Mouse (Mus musculus) left cerebral cortex, adult 6 months (tissue): ENCODE measurements around the gene Zfp672. TPM values are rescaled to one million over a fixed set of nuclear protein-coding genes. Genes with fewer than 3 reads are reported as not detected.

Source experiments
- long read RNA-seq, 2 experiments: library from polyadenylated mRNA; unstranded; transcript quantifications; one replicate each; pipeline ENCODE4 v2.0.0; 2019 to 2020
- polyA plus RNA-seq: library from polyadenylated mRNA; unstranded; fragments of <200 nt; fragmentation: Nextera tagmentation; gene quantifications from 2 replicates; pipeline ENCODE4 v1.2.3, GENCODE M21; 2021

Gene Zfp672
- polyA plus RNA-seq, result 34.9 and 35.5 TPM in 2 replicates
- long read RNA-seq, experiment 1, transcript Zfp672-202 (3 exons, 2,765 nt), result minor isoform, 11 of 140 reads
- long read RNA-seq, experiment 1, transcript Zfp672-203 (1 exons, 2,619 nt), result minor isoform, 7 of 140 reads
- long read RNA-seq, experiment 1, transcript Zfp672-209 (3 exons, 697 nt), result minor isoform, 15 of 140 reads
- long read RNA-seq, experiment 1, transcript Zfp672-201 (4 exons, 2,862 nt), result major isoform, 21 of 140 reads
- long read RNA-seq, experiment 1, partial matches to known transcripts, result 7 of 140 reads
- long read RNA-seq, experiment 1, other reads (novel, unspliced or antisense), result 75 of 140 reads
- long read RNA-seq, experiment 2, transcript Zfp672-206 (3 exons, 426 nt), result major isoform, 7 of 31 reads
- long read RNA-seq, experiment 2, partial matches to known transcripts, result 0 of 31 reads
- long read RNA-seq, experiment 2, other reads (novel, unspliced or antisense), result 12 of 31 reads

DNA sequence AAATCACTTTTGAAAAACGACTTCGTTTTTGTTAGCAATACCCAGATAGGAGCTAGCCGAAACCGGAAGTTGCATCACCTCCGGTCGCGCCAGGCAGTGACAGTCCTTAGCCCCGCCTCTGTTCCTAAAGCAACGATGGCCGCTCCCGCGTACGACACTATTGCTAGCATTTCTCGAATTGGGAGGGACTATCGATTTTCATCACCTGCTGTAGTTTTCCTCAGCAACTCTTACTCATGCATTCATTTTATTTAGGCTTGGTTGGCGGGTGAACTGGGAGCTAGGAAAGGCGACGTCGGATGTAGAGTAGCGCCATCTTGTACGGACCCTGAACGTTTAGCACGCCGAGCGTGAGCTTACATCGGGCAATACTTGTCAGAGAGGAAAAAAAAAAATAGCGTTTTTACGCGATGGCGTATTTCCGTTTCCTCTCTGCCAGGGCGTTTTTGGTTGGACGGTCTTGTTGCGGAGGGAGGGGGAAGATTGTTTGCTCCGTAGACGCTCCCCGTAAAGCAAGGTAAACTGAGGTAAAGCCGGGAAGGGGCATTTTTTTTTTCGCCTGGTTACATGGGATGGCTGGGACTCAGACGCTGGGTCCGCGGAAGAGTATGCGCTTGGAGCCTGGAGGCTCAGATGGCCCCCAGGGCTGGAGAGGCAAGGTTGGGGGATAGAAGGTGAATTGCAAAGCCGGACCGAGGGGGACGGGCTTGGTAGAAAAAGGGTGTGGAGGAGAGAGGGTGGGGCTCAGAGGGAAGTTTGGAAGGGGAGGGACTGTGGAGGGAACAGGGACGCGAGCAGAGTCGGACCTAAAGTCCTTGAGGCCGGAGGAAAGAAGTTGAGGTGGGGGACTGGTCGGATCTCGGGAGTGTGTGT, at the start of gene Zfp672, which contains the start of gene Sh3bp5l:
Zfp672 (minus strand) TSS at position 64 of the 873 bp plus-strand sequence.
Sh3bp5l (plus strand) TSS at position 449 of the 873 bp plus-strand sequence.

DNA sequence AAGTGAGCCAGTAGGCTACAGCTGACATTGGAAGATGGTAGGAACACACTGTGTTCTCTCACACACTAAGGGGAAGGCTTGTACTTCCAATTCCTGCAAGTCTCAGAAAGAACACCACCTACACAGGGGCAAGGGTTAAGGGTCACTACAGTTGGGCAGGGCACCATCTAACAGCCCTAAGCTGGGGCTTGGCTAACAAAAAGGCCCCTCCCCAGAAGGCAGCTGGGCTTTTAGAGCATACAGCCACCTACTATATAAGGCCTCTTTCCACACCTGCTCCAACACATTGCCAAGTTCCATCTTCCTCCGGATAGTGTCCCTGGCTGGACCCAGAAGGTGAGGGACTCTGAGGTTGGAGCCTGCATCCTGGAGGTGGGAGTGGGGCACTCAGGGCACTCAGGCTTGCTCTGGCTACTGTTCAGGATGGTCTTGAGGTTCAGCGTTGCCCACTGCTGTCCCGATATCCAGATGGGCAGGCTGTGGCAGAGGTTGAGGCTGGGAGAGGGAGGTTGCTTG, 48.7 kb upstream of the Zfp672 start, which contains the start of gene Lypd8:
Lypd8 (plus strand) TSS at position 281 of the 516 bp plus-strand sequence.

DNA sequence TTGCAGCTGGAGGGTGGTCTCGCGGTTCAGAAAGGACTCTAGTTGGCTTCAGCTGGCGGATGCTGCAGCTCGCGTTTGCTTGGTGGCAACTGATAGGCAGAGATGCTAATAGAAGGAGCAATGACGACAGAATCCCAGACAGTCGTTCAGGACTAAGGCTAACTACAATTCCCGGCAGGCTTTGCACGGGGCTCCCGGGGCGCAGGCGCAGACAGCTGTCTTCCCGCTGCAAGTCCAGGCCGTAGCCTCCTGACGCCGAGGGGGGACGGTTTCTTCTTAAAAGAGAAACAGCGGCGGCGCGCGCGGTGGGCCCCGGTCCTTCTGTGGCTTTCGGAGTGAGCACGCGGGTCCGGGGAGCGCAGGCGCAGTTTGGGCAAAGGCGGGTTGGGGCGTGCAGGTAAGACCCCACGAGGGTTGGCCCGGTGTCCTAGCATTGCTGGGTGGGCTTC, 23.3 kb downstream of the Zfp672 start, which contains the start of gene Zfp692:
Zfp692 (plus strand) TSS at position 210 of the 449 bp plus-strand sequence.

DNA sequence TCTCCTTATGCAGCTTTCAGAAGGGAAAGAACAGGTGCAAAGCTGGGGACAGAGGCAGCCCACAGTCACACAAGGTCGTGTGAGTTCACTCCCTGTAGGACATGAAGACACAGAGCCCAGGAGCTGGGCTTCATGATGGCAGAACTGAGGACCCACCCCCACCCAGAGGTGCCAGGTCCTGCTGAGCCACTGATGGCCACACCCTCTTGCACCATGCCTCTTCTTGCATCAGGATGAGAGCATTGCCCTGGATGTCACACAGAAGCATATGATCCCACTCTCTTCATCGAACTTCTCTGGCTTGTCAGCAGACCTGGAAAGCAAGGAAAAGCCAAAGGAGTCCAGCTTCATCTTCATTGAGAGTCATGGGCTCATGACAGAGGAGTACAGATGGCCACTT, 55.6 kb downstream of the Zfp672 start, which contains the start of gene 4930438A08Rik:
4930438A08Rik (plus strand) TSS at position 228 of the 400 bp plus-strand sequence.

Other genes with a start within 250 kb of the Zfp672 start
- not detected in 2 replicates for gene Gm12248, start 237.2 kb downstream of the Zfp672 start, polyA plus RNA-seq
- gene Cnot8, start 226.2 kb downstream of the Zfp672 start, polyA plus RNA-seq, result 58.3 and 62.3 TPM in 2 replicates
- gene Gemin5, start 161.8 kb downstream of the Zfp672 start, polyA plus RNA-seq, result 3.4 and 4.7 TPM in 2 replicates
- gene Mrpl22, start 158.7 kb downstream of the Zfp672 start, polyA plus RNA-seq, result 95.3 and 108 TPM in 2 replicates
- gene Igtp, start 130.8 kb downstream of the Zfp672 start, polyA plus RNA-seq, result 7.1 and 8.1 TPM in 2 replicates
- 1.2 and 1.6 TPM in 2 replicates for gene Irgm2, start 130.7 kb downstream of the Zfp672 start, polyA plus RNA-seq
- gene 4930438A08Rik, start 55.5 kb downstream of the Zfp672 start, polyA plus RNA-seq, result not detected in 2 replicates
- gene Zfp692, start 23.3 kb downstream of the Zfp672 start, polyA plus RNA-seq, result 7.0 and 7.2 TPM in 2 replicates
- 19.7 and 25.5 TPM in 2 replicates for gene Sh3bp5l, start 385 bp upstream of the Zfp672 start, polyA plus RNA-seq
- not detected in 2 replicates for gene Lypd8, start 48.7 kb upstream of the Zfp672 start, polyA plus RNA-seq
- not detected in 2 replicates for gene 1810065E05Rik, start 90.8 kb upstream of the Zfp672 start, polyA plus RNA-seq
- gene Gm12253, start 102.2 kb upstream of the Zfp672 start, polyA plus RNA-seq, result not detected in 2 replicates
- gene Lypd9, start 122.6 kb upstream of the Zfp672 start, polyA plus RNA-seq, result not detected in 2 replicates
- gene Olfr30, start 131.9 kb upstream of the Zfp672 start, polyA plus RNA-seq, result not detected in 2 replicates
- gene Olfr332, start 162.2 kb upstream of the Zfp672 start, polyA plus RNA-seq, result not detected in 2 replicates
- not detected in 2 replicates for gene Olfr331, start 172.2 kb upstream of the Zfp672 start, polyA plus RNA-seq
- gene Olfr330, start 204.5 kb upstream of the Zfp672 start, polyA plus RNA-seq, result not detected in 2 replicates
- gene Olfr329-ps, start 216.1 kb upstream of the Zfp672 start, polyA plus RNA-seq, result not detected in 2 replicates
- gene Olfr328, start 225.3 kb upstream of the Zfp672 start, polyA plus RNA-seq, result not detected in 2 replicates
- gene Olfr224, start 240.2 kb upstream of the Zfp672 start, polyA plus RNA-seq, result not detected in 2 replicates
- not detected in 2 replicates for gene Olfr325, start 247.4 kb upstream of the Zfp672 start, polyA plus RNA-seq